Mouse (Mus musculus) megakaryocyte, embryonic 14.5 days (primary cell): ENCODE results near the gene Cadm3.

Source experiments
- FLI1 ChIP-seq: IDR thresholded peaks from 2 replicates; pipeline ENCODE4 v1.6.1; 2012; ENCODE audit warnings: low read length, inconsistent platforms, mixed read lengths
- GATA1 ChIP-seq: IDR thresholded peaks from 3 replicates; pipeline ENCODE4 v1.6.1; 2012; ENCODE audit warnings: mixed read lengths, low read length, inconsistent platforms, borderline replicate concordance

DNA sequence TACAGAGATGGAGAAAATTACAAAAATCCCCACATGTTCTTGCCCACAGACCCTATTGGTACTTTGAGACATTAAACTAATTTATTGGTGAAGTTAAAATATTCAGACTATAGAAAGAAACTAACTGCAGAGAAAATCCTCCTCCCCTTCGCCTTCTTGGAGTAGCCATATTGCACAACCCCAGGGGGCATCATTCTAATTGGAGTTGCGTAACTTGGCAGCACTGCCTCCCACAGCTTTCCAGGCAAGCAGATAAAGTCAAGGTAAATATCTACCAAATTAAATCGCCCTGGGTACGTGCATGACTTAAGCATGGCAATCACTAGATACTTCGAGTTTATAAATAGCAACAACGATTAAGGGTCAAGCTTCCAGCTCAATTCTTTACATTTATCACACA, 4.1 kb upstream of the Cadm3 start:
- TF ChIP-seq GATA1 = no peak
- no peak for TF ChIP-seq FLI1
